Mouse (Mus musculus) bone marrow, adult 2 months (tissue): Measurements from ENCODE around the gene Pik3cg.

ENCODE experiments used
- CTCF ChIP-seq: fragments of 200-500 bp; IDR thresholded peaks from 2 replicates; pipeline ENCODE4 v1.5.1; 2011; ENCODE audit warnings: low read length, control low read depth; ENCODE audit not compliant: control insufficient read depth, insufficient read depth
- POLR2A ChIP-seq: fragments of 200-500 bp; IDR thresholded peaks from 2 replicates; pipeline ENCODE4 v1.6.1; 2011; ENCODE audit warnings: low read depth, mild to moderate bottlenecking, control low read depth, low read length, borderline replicate concordance; ENCODE audit not compliant: control insufficient read depth

DNA sequence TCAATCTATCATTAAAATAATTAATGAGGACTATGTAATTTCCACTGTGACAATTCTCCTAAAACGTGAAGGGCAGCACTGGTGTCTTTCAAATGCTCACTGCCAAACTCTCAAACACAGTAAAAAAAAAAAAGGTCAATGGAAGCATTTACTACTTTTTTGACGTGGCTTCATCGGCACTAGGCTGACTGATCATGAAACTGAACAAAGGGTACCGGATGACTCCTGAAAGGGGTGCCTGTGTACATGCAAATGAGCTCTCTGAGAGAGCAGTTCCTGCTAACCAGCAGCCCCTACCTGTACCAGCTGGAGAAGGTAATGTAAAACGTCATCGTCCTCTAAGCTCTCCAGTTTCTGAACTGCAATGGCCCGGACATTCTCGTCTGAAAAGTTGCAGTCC, 4.8 kb downstream of the Pik3cg start:
- TF ChIP-seq POLR2A (no peak), CTCF (no peak)
